Mouse (Mus musculus) embryonic facial prominence, embryonic 10.5 days (tissue): ENCODE measurements around the gene Pld2. TPM values are rescaled to one million over a fixed set of nuclear protein-coding genes. Genes with fewer than 3 reads are reported as not detected.
A peak's percentile ranks its signal among the peaks of the same experiment; 100 is the strongest.
"Not testable (repeated sequence)": the region's sequence is repeated elsewhere in the genome, so short reads cannot be mapped to it uniquely, and the experiment has no call there.

Experiments
- DNase-seq: peaks from one replicate; pipeline ENCODE4 v3.0.0-alpha.2; 2017; ENCODE audit warnings: low spot score
- H3K27ac ChIP-seq: fragments of 300-500 bp; sonication (generic); replicated peaks from 2 replicates; pipeline ENCODE4 v1.5.1; 2016; ENCODE audit warnings: mild to moderate bottlenecking
- H3K27me3 ChIP-seq: fragments of 300-500 bp; sonication (generic); replicated peaks from 2 replicates; pipeline ENCODE4 v1.6.1; 2016; ENCODE audit warnings: low read depth, mild to moderate bottlenecking; ENCODE audit not compliant: poor library complexity, severe bottlenecking
- H3K36me3 ChIP-seq: fragments of 300-500 bp; sonication (generic); replicated peaks from 2 replicates; pipeline ENCODE4 v1.6.1; 2016; ENCODE audit warnings: mild to moderate bottlenecking, moderate library complexity
- H3K4me1 ChIP-seq: fragments of 300-500 bp; sonication (generic); 2 replicates; pipeline ENCODE4 v1.6.1; 2016
- H3K4me3 ChIP-seq: fragments of 300-500 bp; sonication (generic); 2 replicates; pipeline ENCODE4 v1.5.1; 2016; ENCODE audit warnings: mild to moderate bottlenecking, moderate library complexity
- H3K9me3 ChIP-seq: fragments of 300-500 bp; sonication (generic); 2 replicates; pipeline ENCODE4 v1.6.1; 2016; ENCODE audit warnings: mild to moderate bottlenecking
- WGBS: fragments of 180-500 bp; shearing (Covaris S2); methylation state at CpG from one replicate; pipeline ENCODE4 v1.1.7; 2016; 5-methylcytosine and 5-hydroxymethylcytosine counted together
- polyA plus RNA-seq: library from polyadenylated mRNA; unstranded; fragments of >200 nt; fragmentation: Nextera tagmentation; extraction: Ambion mirVana; gene quantifications from 2 replicates; pipeline ENCODE4 v1.2.1, GENCODE M21; 2016

The Pld2 gene
- polyA plus RNA-seq, 1 experiment from 2014 or later: 3.7 TPM

DNA sequence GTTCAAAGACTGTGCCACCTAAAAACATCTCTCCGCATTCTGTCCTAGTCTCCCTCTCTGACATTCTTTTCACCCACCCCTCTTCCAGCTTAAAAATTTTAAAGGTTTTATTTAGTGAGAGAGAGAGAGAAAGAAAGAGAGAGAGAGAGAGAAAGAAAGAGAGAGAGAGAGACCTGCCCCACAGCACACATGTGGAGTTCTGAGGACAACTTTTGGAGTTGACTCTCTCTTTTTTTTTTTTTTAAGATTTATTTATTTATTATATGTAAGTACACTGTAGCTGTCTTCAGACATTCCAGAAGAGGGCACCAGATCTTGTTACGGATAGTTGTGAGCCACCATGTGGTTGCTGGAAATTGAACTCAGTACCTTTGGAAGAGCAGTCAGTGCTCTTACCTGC is 8.8 kb upstream of the Pld2 start:
- H3K4me1 ChIP-seq, H3K9me3 ChIP-seq, H3K4me3 ChIP-seq, DNase-seq, H3K27ac ChIP-seq, H3K27me3 ChIP-seq: not testable (repeated sequence)
- H3K36me3 ChIP-seq: peaks cover 37% of the 10 kb centered on the region
- WGBS: 83% methylated on average over 2 of the region's 2 CpGs

DNA sequence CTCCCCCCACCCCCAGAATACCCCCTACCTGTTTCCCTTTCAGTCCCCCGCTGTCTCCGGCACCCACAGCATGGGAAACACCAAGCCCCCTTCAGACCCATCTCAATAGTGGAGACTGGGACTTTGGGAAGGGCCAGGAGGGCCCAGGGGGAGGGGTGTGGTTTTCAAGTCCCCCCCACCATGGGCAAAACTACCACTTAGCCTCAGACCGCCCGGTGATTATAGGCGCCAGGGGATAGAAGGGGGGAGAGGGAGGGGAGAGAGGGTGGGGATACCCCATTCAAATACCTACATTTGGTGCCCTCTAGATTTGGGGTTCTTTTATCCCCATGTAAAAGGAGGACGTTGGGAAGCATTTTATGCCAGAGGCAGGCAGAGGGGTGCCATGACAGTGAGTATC is 7.0 kb upstream of the Pld2 start, which contains the start of gene Gm40193:
Gm40193 (minus strand) TSS at position 101 of the 400 bp plus-strand sequence.
- Histone ChIP-seq H3K9me3 (no peaks in the 10 kb centered on the region), H3K4me3 (no peak within 1 kb of the TSS), H3K27me3 (peaks cover 7% of the 10 kb centered on the region; the same call in 1 of the 2 replicates), H3K36me3 (peaks cover 20% of the 10 kb centered on the region), H3K27ac (no peak within 1 kb of the TSS), H3K4me1 (0 out of 2 replicates have a peak, but pooled peaks cover 3% of the 10 kb centered on the region)
- DNase-seq: no peak
- WGBS: 79% methylated on average over 6 of the region's 6 CpGs

DNA sequence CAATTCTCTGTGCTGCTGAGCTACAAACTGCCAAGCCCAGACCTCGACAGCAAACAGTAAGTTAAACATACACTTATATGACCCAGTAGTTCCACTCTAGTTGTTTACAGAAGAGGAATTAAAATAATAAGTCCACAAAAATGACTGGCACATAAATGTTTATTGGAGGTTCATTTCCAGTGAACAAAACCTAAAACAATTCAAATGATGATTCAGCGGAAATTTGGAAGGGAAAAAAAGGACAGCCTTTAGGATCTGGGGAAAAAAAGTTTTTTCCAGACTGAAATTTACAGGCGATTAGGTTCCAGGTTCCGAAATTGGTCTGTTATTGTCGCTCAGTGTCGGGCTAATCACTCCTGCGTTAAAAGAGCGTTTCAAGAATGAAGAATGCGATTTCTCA is 441 bp upstream of the Pld2 start:
- WGBS: 23% methylated on average over 9 of the region's 9 CpGs
- no peak overlapping the region for H3K27ac ChIP-seq
- peaks cover 12% of the 10 kb centered on the region for H3K4me1 ChIP-seq
- DNase-seq: no peak
- H3K36me3 ChIP-seq: no peaks in the 10 kb centered on the region
- no peaks in the 10 kb centered on the region for H3K9me3 ChIP-seq
- H3K4me3 ChIP-seq: peak overlapping the region; percentile 68
- peaks cover 68% of the 10 kb centered on the region for H3K27me3 ChIP-seq

DNA sequence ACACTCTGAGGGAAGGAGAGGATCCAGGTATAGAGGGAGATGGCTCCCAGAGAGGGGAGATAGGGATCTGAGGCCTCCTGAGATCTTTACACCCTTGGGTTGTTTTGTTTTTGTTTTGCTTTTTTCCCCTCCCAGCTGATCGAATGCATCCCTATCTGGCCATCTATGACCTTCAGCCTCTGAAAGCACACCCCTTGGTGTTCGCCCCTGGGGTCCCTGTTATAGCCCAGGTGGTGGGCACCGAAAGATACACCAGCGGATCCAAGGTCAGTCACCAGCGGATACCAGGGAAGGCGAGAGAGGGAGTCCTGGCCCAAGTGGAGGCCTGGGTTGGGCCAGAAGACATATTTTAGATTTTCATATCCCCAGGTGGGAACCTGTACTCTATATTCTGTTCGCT is 1.1 kb downstream of the Pld2 start:
- peaks cover 70% of the 10 kb centered on the region for H3K27me3 ChIP-seq
- no peak for DNase-seq
- no peaks in the 10 kb centered on the region for H3K36me3 ChIP-seq
- 0 out of 2 replicates have a peak overlapping the region, but pooled peaks have one; percentile 75 for H3K27ac ChIP-seq
- peaks cover 12% of the 10 kb centered on the region for H3K4me1 ChIP-seq
- H3K4me3 ChIP-seq: peak overlapping the region; percentile 68
- WGBS: 83% methylated on average over 7 of the region's 7 CpGs
- H3K9me3 ChIP-seq: no peaks in the 10 kb centered on the region

DNA sequence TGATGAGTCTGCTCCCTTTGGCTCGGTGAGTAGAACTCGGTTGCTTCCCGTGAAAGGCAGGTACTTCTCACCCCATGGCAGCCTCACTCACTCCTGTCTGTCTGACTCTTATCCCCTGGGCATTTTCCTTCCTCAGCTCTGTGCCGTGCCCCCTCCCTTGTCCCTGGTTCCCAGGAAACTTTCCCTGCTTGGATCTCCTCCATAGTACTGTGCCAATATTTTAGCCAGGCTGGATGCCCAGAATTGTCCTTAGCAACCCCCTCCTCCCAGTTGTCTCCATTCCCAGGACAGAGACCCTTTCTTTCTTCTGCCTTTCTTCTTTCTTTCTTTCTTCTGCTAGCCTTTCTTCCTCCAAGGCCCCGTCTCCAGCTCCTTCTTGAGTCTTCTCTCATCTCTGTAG is 1.6 kb downstream of the Pld2 start:
- H3K4me1 ChIP-seq: peaks cover 12% of the 10 kb centered on the region

DNA sequence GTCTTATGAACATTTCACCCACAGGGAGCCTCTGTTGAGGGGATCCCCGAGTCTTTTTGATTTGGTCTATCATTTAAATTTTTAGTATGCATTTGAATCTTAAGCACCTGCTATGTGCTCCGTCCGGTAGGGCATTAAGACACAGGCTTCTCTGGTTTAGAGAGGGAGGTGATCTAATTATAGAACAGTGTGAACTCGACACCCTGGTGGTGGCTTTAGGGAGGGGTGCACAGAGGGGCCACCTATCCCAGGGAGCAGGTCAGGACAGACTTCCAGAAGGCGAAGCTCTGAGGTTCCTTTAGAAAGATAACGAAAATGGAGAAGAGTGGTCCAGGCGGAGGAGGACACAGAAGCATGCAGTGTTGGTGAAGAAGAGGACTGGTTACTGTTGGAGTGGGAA is 4.6 kb downstream of the Pld2 start:
- no peak overlapping the region for H3K27ac ChIP-seq
- no peak for DNase-seq
- no peaks in the 10 kb centered on the region for H3K9me3 ChIP-seq
- peaks cover 12% of the 10 kb centered on the region for H3K4me1 ChIP-seq
- whole genome bisulfite sequencing: 75% methylated on average over 7 of the region's 7 CpGs
- H3K4me3 ChIP-seq: no peak overlapping the region
- peaks cover 50% of the 10 kb centered on the region for H3K27me3 ChIP-seq
- H3K36me3 ChIP-seq: no peaks in the 10 kb centered on the region

More for the DNA sequence above, 1.6 kb downstream of the Pld2 start:
- no peaks in the 10 kb centered on the region for H3K36me3 ChIP-seq
- 74% methylated on average over 5 of the region's 5 CpGs for WGBS
- no peak overlapping the region for H3K4me3 ChIP-seq
- peaks cover 70% of the 10 kb centered on the region for H3K27me3 ChIP-seq
- DNase-seq: no peak
- H3K27ac ChIP-seq: no peak overlapping the region
- H3K9me3 ChIP-seq: no peaks in the 10 kb centered on the region

DNA sequence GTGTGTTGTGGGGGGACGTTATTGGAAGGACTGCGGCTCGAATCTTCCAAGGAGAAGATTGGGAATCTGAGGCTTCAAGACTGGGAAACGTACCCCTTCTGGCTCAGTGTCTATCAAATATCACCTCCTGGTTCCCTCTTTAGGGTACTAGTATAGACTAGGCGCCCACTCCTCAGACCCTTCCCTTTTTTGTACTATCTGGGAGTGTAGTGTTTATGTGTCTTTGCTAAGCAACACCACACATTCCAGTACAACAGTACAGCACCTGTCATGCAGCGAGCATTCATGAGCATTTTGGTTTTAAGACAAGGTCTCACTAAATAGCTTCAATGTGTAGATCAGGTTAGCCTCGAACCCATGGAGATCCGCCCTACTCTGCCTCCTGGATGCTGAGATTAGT is 11.7 kb downstream of the Pld2 start:
- Histone ChIP-seq H3K4me3 (no peak overlapping the region), H3K4me1 (peaks cover 11% of the 10 kb centered on the region), H3K36me3 (no peaks in the 10 kb centered on the region), H3K27ac (no peak overlapping the region), H3K27me3 (peaks cover 20% of the 10 kb centered on the region), H3K9me3 (no peaks in the 10 kb centered on the region)
- DNase-seq: no peak
- WGBS: 89% methylated on average over 8 of the region's 8 CpGs

DNA sequence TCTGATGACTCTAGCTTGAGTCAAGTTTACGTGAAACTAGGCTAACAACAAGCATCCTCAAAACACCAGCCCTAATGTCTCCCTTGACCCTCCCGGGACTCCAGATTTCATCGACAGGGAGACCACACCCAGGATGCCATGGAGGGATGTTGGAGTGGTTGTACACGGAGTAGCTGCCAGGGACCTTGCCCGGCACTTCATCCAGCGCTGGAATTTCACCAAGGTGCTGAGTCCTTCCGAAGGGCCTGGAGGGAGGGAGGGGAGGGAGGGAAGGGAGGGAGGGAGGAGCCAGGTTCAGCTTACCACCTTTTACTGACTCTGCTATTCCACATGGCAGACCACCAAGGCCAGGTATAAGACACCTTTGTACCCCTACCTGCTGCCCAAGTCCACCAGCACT is 14.1 kb downstream of the Pld2 start:
- 24% methylated on average over 7 of the region's 7 CpGs for WGBS
- H3K4me3 ChIP-seq: no peak overlapping the region
- H3K9me3 ChIP-seq: no peaks in the 10 kb centered on the region
- peaks cover 20% of the 10 kb centered on the region for H3K27me3 ChIP-seq
- no peaks in the 10 kb centered on the region for H3K36me3 ChIP-seq
- no peak for DNase-seq
- no peak overlapping the region for H3K27ac ChIP-seq
- peaks cover 11% of the 10 kb centered on the region for H3K4me1 ChIP-seq

DNA sequence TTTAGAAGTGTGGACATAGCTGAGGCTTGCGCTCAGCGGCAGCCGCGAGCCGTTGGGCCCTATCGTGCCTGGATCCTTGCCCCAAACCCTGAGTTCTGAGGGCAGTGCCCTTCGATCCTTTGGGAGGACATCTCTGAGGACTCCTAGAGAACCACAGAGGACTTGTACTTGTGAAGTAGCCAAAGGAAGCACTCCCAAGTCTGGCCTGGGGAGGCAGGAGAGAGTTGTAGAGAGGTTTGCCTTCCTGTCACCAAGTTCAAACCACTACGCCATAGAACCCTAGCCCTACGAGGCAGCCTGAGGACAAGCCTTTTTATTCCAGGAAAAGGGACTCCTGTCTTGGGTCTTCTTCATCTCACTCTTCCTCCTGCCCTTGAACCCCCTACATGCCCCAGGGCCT is 17.7 kb downstream of the Pld2 start:
- no peak overlapping the region for H3K4me3 ChIP-seq
- peaks cover 12% of the 10 kb centered on the region; the same call in 1 of the 2 replicates for H3K27me3 ChIP-seq
- H3K9me3 ChIP-seq: no peaks in the 10 kb centered on the region
- H3K36me3 ChIP-seq: no peaks in the 10 kb centered on the region
- no peak for DNase-seq
- H3K27ac ChIP-seq: no peak overlapping the region
- WGBS: 90% methylated on average over 9 of the region's 9 CpGs
- H3K4me1 ChIP-seq: peaks cover 22% of the 10 kb centered on the region

DNA sequence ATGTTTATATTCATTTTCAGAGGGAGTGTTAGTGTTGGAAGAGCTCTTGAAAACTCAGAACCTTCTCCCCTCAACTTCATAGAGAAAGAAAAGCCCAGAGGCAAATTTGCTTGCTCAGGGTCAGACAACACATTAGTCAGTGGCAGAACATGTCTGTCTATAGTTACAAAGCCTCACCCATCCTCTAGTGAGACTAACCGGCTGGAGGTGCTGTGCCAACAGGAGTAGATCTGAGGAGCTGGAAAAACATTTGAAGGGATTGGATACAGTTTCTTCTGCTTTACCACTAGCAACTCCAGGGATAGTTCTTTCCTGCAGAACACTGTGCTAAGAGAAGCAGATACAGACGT is 22.0 kb downstream of the Pld2 start:
- H3K27ac ChIP-seq: peak overlapping the region; percentile 96
- H3K36me3 ChIP-seq: peaks cover under 1% of the 10 kb centered on the region; the same call in 1 of the 2 replicates
- H3K9me3 ChIP-seq: no peaks in the 10 kb centered on the region
- H3K27me3 ChIP-seq: no peaks in the 10 kb centered on the region
- H3K4me3 ChIP-seq: peak overlapping the region; percentile 96
- no peak for DNase-seq
- peaks cover 47% of the 10 kb centered on the region for H3K4me1 ChIP-seq
- 0% methylated on average over 2 of the region's 2 CpGs for whole genome bisulfite sequencing

DNA sequence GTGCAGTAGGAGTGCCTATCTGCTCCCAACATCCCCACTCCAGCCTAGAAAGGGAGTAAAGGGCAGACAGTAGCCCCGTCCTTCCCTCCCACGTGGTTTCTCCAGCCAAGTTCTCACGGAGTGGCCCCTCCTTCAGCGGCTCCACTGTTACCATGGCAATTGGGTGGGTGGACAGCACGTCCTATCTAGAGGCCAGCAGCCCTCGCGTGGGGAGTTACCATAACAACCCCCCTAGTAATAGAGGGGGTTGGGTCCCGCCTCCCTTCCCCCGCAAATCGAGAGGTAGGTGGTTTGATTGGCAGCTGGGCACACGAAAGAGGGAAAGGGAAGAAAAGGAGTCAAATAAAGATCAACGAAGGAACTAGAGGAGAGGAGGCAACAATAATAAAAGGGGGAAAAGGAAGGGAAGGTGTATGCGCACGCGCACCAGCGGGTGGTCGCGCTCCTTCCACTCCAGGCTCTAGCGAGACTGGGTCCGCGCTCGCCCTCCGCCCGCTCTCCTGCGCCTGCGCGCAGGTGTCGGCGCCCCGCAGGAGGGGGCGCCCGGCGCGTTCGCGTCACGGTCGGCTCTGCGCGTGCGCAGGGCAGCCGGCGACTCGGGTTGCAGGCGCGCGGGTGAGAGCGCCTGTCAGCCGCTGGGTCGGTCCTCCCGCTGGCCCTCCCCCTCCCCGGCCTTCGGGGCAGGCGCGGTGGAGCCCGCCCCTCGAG is 22.6 kb downstream of the Pld2 start, which contains the start of gene Mink1:
Mink1 (plus strand) TSS at position 595 of the 708 bp plus-strand sequence.
- Histone ChIP-seq H3K4me3 (peak within 1 kb of the TSS; percentile 96), H3K36me3 (peaks cover 6% of the 10 kb centered on the region; the same call in 1 of the 2 replicates), H3K27me3 (no peaks in the 10 kb centered on the region), H3K27ac (peak within 1 kb of the TSS; percentile 96), H3K4me1 (peaks cover 50% of the 10 kb centered on the region), H3K9me3 (no peaks in the 10 kb centered on the region)
- peak; percentile 97 for DNase-seq
- WGBS: under 1% methylated on average over 57 of the region's 57 CpGs

DNA sequence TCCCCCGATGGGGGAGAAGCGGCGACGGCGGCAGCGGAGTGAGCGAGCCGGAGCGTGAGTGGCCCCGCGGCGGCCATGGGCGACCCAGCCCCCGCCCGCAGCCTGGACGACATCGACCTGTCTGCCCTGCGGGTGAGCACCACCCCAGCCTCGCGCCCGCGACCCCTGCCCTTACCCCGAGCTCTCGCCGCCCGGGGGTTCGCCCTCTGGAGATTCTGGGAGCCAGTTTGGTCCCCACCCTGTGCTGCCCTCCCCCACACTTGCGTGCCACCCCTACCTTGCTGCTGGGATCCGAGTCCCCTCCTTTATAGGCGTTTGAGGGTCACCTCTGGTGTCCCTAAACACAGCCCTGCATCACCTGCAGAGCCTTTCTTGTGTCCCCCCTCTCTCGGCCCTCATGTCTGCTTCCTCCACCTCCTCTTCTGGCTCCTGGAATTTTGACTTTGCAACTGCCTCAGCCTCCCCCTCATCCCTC is 23.2 kb downstream of the Pld2 start:
- no peak for DNase-seq
- H3K4me3 ChIP-seq: peak overlapping the region; percentile 96
- under 1% methylated on average over 31 of the region's 31 CpGs for WGBS
- peaks cover 11% of the 10 kb centered on the region for H3K36me3 ChIP-seq
- peaks cover 50% of the 10 kb centered on the region for H3K4me1 ChIP-seq
- peak overlapping the region; percentile 96 for H3K27ac ChIP-seq
- H3K27me3 ChIP-seq: no peaks in the 10 kb centered on the region
- no peaks in the 10 kb centered on the region for H3K9me3 ChIP-seq
